Mouse (Mus musculus) midbrain, postnatal 0 days (tissue): ENCODE measurements at regions not wholly inside any gene's neighbourhood (a gene's known extent, or its start where the extent isn't known, plus 50 kb on each side); places are given as distances from the start of the nearest gene placed in this dataset.

Experiments used
- ATAC-seq: fragments of 200-750 bp; cut with Nextera tagmentation; 2 replicates; pipeline ENCODE4 v1.8.0; 2017; ENCODE audit warnings: moderate number of reproducible peaks, mild to moderate bottlenecking, moderate TSS enrichment, moderate library complexity; ENCODE audit not compliant: low FRiP score
- DNase-seq: peaks from one replicate; pipeline ENCODE4 v3.0.0-alpha.2; 2015; ENCODE audit warnings: low spot score
- H3K27ac ChIP-seq: fragments of 300-500 bp; sonication (generic); 2 replicates; pipeline ENCODE4 v1.5.1; 2014; ENCODE audit warnings: low read depth, mild to moderate bottlenecking, low read length, mixed read lengths
- H3K27me3 ChIP-seq: fragments of 300-500 bp; sonication (generic); 2 replicates; pipeline ENCODE4 v1.6.1; 2014; ENCODE audit warnings: low read length, control low read depth, mixed read lengths; ENCODE audit not compliant: insufficient read depth
- H3K36me3 ChIP-seq: fragments of 300-500 bp; sonication (generic); 2 replicates; pipeline ENCODE4 v1.6.1; 2014; ENCODE audit warnings: low read length, control low read depth, mixed read lengths; ENCODE audit not compliant: insufficient read depth
- H3K4me1 ChIP-seq: fragments of 300-500 bp; sonication (generic); 2 replicates; pipeline ENCODE4 v1.6.1; 2014; ENCODE audit warnings: mild to moderate bottlenecking, control low read depth, antibody characterized with exemption, low read length, mixed read lengths; ENCODE audit not compliant: insufficient read depth
- H3K4me2 ChIP-seq: fragments of 300-500 bp; sonication (generic); 2 replicates; pipeline ENCODE4 v1.6.1; 2014; ENCODE audit warnings: low read depth, mild to moderate bottlenecking, low read length, mixed read lengths; ENCODE audit not compliant: poor library complexity, severe bottlenecking
- H3K4me3 ChIP-seq: fragments of 300-500 bp; sonication (generic); 2 replicates; pipeline ENCODE4 v1.5.1; 2014; ENCODE audit warnings: low read depth, mild to moderate bottlenecking, low read length, moderate library complexity
- H3K9ac ChIP-seq: fragments of 300-500 bp; sonication (generic); replicated peaks from 2 replicates; pipeline ENCODE4 v1.6.1; 2014; ENCODE audit warnings: mild to moderate bottlenecking, low read length, moderate library complexity, mixed read lengths; ENCODE audit not compliant: poor library complexity, severe bottlenecking
- H3K9me3 ChIP-seq: fragments of 300-500 bp; sonication (generic); 2 replicates; pipeline ENCODE4 v1.6.1; 2016; ENCODE audit warnings: low read length, control low read depth
- CTCF ChIP-seq: IDR thresholded peaks from 2 replicates; pipeline ENCODE4 v1.5.1; 2016; ENCODE audit warnings: antibody characterized with exemption, mild to moderate bottlenecking
- WGBS: fragments of 180-500 bp; shearing (Covaris S2); extraction: QIAGEN DNeasy Blood & Tissue Kit; methylation state at CpG from one replicate; pipeline ENCODE4 v1.1.7; 2014; 5-methylcytosine and 5-hydroxymethylcytosine counted together

DNA sequence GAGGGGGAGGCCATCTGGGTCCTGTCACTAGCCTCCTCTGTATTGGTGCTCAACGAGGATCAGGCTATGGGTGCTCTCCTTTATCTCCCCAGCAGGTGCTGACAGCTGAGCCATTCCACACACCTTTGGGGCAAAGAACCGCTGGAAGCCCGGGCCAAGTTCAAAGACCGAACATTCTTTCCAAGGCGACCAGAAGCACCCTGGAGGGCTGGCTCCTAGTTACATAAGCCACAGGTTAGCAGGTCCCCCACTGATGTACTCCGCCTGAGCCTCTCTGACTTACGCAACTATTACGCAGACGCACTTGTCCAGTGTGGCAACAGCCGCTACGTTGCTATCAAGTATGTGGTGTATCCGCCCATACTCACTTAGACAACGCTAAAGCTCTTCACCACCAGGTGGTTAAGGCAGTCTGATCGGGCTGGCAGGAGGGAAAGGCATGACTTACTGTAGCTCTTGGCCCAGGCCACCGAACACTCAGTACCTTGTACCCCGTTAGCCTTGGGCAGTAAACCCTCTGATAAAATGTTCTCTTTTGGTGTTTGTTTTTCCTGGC, 69.2 kb downstream of the Gm33543 start:
- ATAC-seq (no peak), DNase-seq (no peak)
- 94% methylated on average over 16 of the region's 16 CpGs for WGBS
- Histone ChIP-seq H3K27me3 (no peaks in the 10 kb centered on the region), H3K9ac (no peak overlapping the region), H3K4me1 (no peaks in the 10 kb centered on the region), H3K36me3 (no peaks in the 10 kb centered on the region), H3K27ac (no peak overlapping the region), H3K4me3 (no peak overlapping the region), H3K9me3 (no peaks in the 10 kb centered on the region), H3K4me2 (no peak overlapping the region)
- no peak for TF ChIP-seq CTCF

DNA sequence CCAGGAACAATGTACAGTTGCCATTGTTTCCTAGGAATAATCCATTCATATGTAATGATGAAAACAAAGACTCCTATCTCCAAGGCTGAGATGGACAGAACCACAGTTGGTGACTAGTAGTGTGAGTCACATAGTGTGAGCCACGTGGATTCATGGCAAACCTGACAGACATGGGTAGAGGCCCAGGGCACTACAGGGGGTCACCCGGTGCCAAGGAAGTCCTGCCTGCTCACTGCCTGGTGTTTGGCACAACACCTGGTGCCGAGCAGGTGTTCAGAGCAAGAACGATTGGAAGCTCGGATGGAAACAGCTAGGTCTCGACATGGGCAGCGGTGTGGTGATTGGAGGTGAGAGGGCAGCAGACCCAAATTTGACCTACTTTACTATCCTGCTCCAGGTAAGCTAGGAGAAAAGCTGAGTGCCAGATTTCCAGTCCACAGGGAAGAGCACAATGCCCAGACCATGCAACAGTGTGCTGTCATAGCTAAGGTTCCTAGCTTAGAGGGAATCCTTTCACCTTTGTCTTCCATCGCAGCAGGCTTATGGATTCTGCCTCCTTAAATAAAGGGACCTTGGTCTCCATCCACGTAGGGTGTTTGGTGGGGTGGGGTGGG, 69.8 kb downstream of the Gm33543 start:
- Histone ChIP-seq H3K36me3 (no peaks in the 10 kb centered on the region), H3K27ac (no peak overlapping the region), H3K27me3 (no peaks in the 10 kb centered on the region), H3K9me3 (no peaks in the 10 kb centered on the region), H3K4me2 (no peak overlapping the region), H3K4me1 (no peaks in the 10 kb centered on the region), H3K4me3 (no peak overlapping the region), H3K9ac (no peak overlapping the region)
- no peak for DNase-seq
- TF ChIP-seq CTCF, result no peak
- WGBS, result 88% methylated on average over 9 of the region's 9 CpGs
- ATAC-seq, result no peak

DNA sequence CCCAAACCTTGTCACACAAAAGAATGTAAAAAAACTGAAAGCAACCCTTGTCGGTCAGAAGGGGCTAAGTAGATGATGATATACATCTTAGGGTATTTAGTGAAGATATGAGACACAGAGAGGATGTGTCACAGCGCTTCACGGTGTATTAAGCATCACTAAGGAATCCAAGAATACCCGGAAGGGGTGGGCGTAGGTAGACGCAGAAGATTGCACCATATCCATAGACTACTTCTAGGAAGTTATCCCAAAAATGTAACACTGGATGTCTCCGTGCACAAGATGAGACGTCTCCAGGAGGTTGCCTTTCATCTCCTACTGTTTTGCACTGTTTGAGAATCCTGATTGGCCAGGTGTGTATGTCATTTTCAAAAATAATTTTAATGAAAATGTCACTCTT, 73.8 kb downstream of the Gm33543 start:
- no peak overlapping the region for H3K9ac ChIP-seq
- WGBS, result 78% methylated on average over 8 of the region's 8 CpGs
- no peak for DNase-seq
- no peaks in the 10 kb centered on the region for H3K9me3 ChIP-seq
- ATAC-seq, result no peak
- H3K27me3 ChIP-seq, result no peaks in the 10 kb centered on the region
- H3K27ac ChIP-seq, result no peak overlapping the region
- H3K4me3 ChIP-seq, result no peak overlapping the region
- no peak overlapping the region for H3K4me2 ChIP-seq
- no peaks in the 10 kb centered on the region for H3K4me1 ChIP-seq
- no peak for TF ChIP-seq CTCF
- no peaks in the 10 kb centered on the region for H3K36me3 ChIP-seq

DNA sequence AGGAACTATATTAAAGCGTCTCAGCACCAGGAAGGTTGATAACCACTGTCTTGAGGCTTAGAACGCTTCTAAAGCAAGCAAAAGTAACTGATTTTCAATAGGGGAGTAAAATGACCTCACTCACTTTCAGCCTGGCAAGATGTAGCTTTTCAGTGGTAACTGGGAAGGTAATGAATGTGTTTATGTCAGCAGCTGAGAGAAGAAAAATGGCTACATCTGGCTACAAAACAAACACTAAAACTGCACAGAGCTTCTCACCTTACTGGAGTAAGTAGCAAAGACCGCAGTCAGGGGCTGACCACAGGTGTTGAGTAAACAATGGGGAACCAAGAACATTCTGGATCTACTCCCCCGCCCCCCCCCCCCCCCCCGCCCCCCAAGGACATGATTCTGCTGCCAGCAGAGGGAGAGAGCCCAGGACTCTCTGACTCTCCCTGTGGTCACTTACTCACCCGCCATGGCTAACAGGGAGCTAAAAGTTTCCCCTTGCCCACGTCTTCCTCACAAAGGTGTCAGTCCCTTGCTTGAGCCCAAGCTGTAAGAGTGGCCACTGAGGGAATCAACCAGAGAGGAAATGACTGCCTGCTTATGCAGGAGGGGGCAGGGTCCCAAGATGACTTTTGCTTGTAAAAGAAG, 75.1 kb downstream of the Gm33543 start:
- no peak for TF ChIP-seq CTCF
- WGBS, result 65% methylated on average over 6 of the region's 7 CpGs

DNA sequence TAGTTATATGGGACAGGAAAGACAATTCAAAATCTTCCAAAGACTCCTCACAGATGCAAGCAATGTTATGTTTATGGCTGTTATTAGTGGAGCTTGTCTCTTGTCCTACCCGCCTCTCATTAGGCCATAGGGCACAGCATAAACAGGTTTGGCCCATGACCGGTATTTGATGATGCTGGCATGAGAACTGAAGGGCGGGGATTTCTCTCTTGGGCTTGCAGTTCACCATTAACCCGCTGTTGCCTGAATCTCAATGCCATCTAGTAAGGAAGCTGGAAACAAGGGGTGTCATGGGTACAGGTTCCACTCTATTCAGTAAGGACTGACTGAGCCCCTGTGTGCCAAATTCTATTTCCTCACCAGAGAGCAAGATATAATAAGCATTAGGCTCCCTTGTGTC, 78.6 kb downstream of the Gm33543 start:
- no peak for TF ChIP-seq CTCF
- Histone ChIP-seq H3K4me2 (no peak overlapping the region), H3K36me3 (no peaks in the 10 kb centered on the region), H3K4me1 (no peaks in the 10 kb centered on the region), H3K9ac (no peak overlapping the region), H3K4me3 (no peak overlapping the region), H3K9me3 (no peaks in the 10 kb centered on the region), H3K27ac (no peak overlapping the region), H3K27me3 (no peaks in the 10 kb centered on the region)
- WGBS, result 86% methylated on average over 4 of the region's 4 CpGs
- ATAC-seq (no peak), DNase-seq (no peak)

More for the DNA sequence above, 75.1 kb downstream of the Gm33543 start:
- no peak overlapping the region for H3K9ac ChIP-seq
- ATAC-seq (no peak), DNase-seq (no peak)
- H3K36me3 ChIP-seq, result no peaks in the 10 kb centered on the region
- H3K4me3 ChIP-seq, result no peak overlapping the region
- no peak overlapping the region for H3K27ac ChIP-seq
- no peaks in the 10 kb centered on the region for H3K27me3 ChIP-seq
- H3K4me1 ChIP-seq, result no peaks in the 10 kb centered on the region
- H3K9me3 ChIP-seq, result no peaks in the 10 kb centered on the region
- no peak overlapping the region for H3K4me2 ChIP-seq

DNA sequence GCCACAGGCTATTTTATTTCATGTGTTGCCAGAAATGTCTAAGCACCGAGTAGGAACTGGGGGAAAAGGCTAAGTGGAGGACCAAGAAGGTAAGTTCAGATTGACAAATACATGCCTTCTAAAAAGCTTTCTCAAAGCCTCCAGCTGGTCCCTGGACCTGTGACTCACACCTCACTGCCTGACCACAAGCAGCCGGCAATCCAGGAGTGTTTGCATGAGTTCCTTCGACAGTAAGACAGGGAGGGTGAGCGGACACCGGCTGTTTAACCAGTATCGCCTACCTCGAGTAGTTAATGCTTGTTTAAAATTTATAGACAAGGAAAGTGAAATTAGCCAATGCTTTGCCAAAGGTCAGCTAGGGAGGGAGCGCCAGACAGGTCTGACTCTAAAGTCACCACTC, 80.1 kb downstream of the Gm33543 start:
- H3K36me3 ChIP-seq, result no peaks in the 10 kb centered on the region
- no peak overlapping the region for H3K4me3 ChIP-seq
- DNase-seq (no peak), ATAC-seq (no peak)
- no peaks in the 10 kb centered on the region for H3K4me1 ChIP-seq
- WGBS, result 86% methylated on average over 8 of the region's 8 CpGs
- H3K4me2 ChIP-seq, result no peak overlapping the region
- TF ChIP-seq CTCF, result no peak
- no peak overlapping the region for H3K27ac ChIP-seq
- H3K9ac ChIP-seq, result no peak overlapping the region
- H3K27me3 ChIP-seq, result no peaks in the 10 kb centered on the region
- H3K9me3 ChIP-seq, result no peaks in the 10 kb centered on the region
